Mouse (Mus musculus): ENCODE measurements around the gene Adgrl2.

Adgrl2 gene

GRCm38 (mm10) chr3:148823551-148823950, 166.8 kb downstream of the Adgrl2 start:
- DNase-seq (ENCODE audit: low read depth): no peak

GRCm38 (mm10) chr3:148821632-148822031, 168.7 kb downstream of the Adgrl2 start:
- no peak for DNase-seq (ENCODE audit: low read depth)

GRCm38 (mm10) chr3:148819323-148820046, 170.9 kb downstream of the Adgrl2 start:
- DNase-seq (ENCODE audit: low read depth): no peak

- no peak for DNase-seq (ENCODE audit: low read depth)
These were observed 171.8 kb downstream of the Adgrl2 start for GRCm38 (mm10) chr3:148818414-148819105.

- no peak for DNase-seq (ENCODE audit: low read depth)
These were observed 172.9 kb downstream of the Adgrl2 start for GRCm38 (mm10) chr3:148817491-148817890.

GRCm38 (mm10) chr3:148813121-148813520, 177.2 kb downstream of the Adgrl2 start:
- DNase-seq (ENCODE audit: low read depth): no peak

GRCm38 (mm10) chr3:148812059-148812458, 178.3 kb downstream of the Adgrl2 start:
- peak; percentile 80 for DNase-seq (ENCODE audit: low read depth)

GRCm38 (mm10) chr3:148806977-148807376, 183.4 kb downstream of the Adgrl2 start:
- DNase-seq (ENCODE audit: low read depth): no peak

GRCm38 (mm10) chr3:148793286-148793913, 197.0 kb downstream of the Adgrl2 start:
- DNase-seq (ENCODE audit: low read depth): no peak

- DNase-seq (ENCODE audit: low read depth): no peak
These were observed 220.0 kb downstream of the Adgrl2 start for GRCm38 (mm10) chr3:148770310-148770709.

Measured in NIH3T3 (cell line).